Mouse (Mus musculus): ENCODE data around the gene Lin7a.

DNA sequence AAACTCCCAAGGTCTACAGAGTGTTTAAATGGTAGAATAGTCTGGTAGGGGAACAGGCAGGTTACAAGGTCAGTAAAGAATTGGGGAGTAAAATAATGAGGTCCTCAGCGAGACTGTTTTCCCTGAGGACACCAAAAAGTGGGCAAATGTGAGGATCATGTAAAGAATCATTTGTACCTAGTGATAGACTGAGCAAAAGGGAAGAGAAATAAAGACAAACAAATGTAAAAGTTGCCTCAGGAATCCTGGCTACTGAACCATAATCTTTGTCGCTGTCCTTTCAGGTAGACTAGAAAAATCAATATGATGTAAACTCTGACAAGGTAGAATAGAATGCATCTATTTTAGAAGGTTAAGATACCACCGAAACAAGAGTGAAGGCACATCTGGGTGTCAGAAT is 36.0 kb upstream of the Lin7a start:
- TF ChIP-seq CTCF (conservative IDR thresholded peaks at IDR 0.05 in 1 of 2, IDR thresholded peaks at IDR 0.05 in 1 of 2; ENCODE audit: low read depth in 2 of 2, low read length in 2 of 2): no peak
- no peak for TF ChIP-seq GABPA (IDR thresholded peaks at IDR 0.05; ENCODE audit: insufficient replicate concordance, low read depth, low read length)
- no peak for TF ChIP-seq JUND (conservative IDR thresholded peaks at IDR 0.05; ENCODE audit: low read depth, low read length)
- no peak for TF ChIP-seq ZKSCAN1 (IDR thresholded peaks at IDR 0.05; ENCODE audit: borderline replicate concordance, low read depth, low read length)
- no peak for TF ChIP-seq SMC3 (IDR thresholded peaks at IDR 0.05; ENCODE audit: low read depth, low read length)
- TF ChIP-seq UBTF (IDR thresholded peaks at IDR 0.05; ENCODE audit: low read depth, low read length): no peak
- no peak for TF ChIP-seq POLR2A (IDR thresholded peaks at IDR 0.05; ENCODE audit: low read depth, low read length)
- no peak for TF ChIP-seq USF2 (conservative IDR thresholded peaks at IDR 0.05; ENCODE audit: low read depth, low read length)
- no peak for TF ChIP-seq TCF12 (IDR thresholded peaks at IDR 0.05; ENCODE audit: low read depth, low read length)
- no peak for TF ChIP-seq ZNF384 (IDR thresholded peaks at IDR 0.05; ENCODE audit: low read depth, low read length)
- no peak for TF ChIP-seq USF1 (IDR thresholded peaks at IDR 0.05; ENCODE audit: low read depth, low read length)
- TF ChIP-seq EP300 (IDR thresholded peaks at IDR 0.05; ENCODE audit: low read length): no peak
- TF ChIP-seq CHD1 (IDR thresholded peaks at IDR 0.05; ENCODE audit: low read depth, low read length): no peak
